Mouse (Mus musculus) olfactory bulb, adult 2 months (tissue): ENCODE results near the gene Ube3a.

ENCODE experiments used
- CTCF ChIP-seq: fragments of 200-500 bp; IDR thresholded peaks from 2 replicates; pipeline ENCODE4 v1.5.1; 2012; ENCODE audit warnings: low read depth, mild to moderate bottlenecking, low read length, moderate library complexity; ENCODE audit not compliant: insufficient read depth
- POLR2A ChIP-seq: fragments of 200-500 bp; IDR thresholded peaks from 2 replicates; pipeline ENCODE4 v1.6.1; 2012; ENCODE audit warnings: mild to moderate bottlenecking, low read depth, low read length, moderate library complexity; ENCODE audit not compliant: insufficient read depth

GRCm38 (mm10) chr7:59265538-59265937 lies 37.0 kb downstream of the Ube3a start:
- TF ChIP-seq CTCF, result no peak
- no peak for TF ChIP-seq POLR2A
